Mouse (Mus musculus): ENCODE measurements around the gene Plekhg2. TPM values are rescaled to one million over a fixed set of nuclear protein-coding genes. Genes with fewer than 3 reads are reported as not detected.

Gene Plekhg2
- total and polyA plus RNA-seq, 3 experiments: 10.4 to 16.3 (median 14.3) TPM

DNA sequence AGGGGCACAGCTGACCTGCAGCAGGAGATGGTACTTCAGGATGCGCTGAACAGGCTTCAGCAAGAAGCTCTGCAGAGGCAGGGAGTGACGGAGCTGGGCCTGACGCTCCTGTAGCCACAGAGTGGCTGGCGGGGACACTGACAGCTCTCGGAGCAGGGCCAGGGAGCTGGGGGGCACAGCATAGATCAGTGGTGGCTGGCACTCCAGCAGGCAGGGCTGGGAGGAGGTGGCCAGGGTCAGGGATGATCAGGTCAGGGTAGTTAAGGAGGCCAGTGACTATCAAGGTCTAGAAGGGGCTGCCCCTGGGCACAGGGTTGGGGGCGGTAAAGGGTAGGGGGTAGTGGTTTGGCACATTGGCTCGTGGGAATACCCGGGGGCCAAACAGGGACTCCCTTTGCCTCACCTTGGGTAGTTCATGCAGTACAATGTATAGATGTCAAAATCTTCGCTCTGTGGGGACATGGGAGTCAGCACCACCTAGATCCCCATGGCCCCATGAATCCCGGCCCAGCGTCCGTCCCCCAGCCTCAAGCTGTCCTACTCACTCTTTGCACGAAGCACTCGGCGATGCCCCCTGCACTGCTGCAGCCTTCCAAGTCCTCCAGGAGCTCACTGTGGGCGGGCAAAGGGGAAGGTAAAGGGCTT is 4.0 kb downstream of the Plekhg2 start:
- H3K27me3 ChIP-seq (ENCODE audit: control insufficient read depth, insufficient read depth, low read length): no peaks in the 10 kb centered on the region
- no peak overlapping the region for H3K27ac ChIP-seq
- no peaks in the 10 kb centered on the region for H3K36me3 ChIP-seq (ENCODE audit: control insufficient read depth, insufficient read depth, low read length)
- no peak overlapping the region for H3K4me3 ChIP-seq
- intact Hi-C loops (cut with DNase I): no loop called here
- no peaks in the 10 kb centered on the region; the same call in none of the 2 replicates for H3K79me2 ChIP-seq (replicated peaks; ENCODE audit: control insufficient read depth, insufficient read depth, low read length)
- H3K9ac ChIP-seq (ENCODE audit: low read depth, low read length): no peak overlapping the region
- no peak for DNase-seq
- TF ChIP-seq CTCF (IDR thresholded peaks at IDR 0.05) (no peak), EP300 (IDR thresholded peaks at IDR 0.05; ENCODE audit: insufficient read depth, low read depth, low read length) (no peak), POLR2A (IDR thresholded peaks at IDR 0.05; ENCODE audit: insufficient read depth, low read depth, low read length) (no peak)
- WGBS: 86% methylated on average over 16 of the region's 16 CpGs
- peaks cover 9% of the 10 kb centered on the region for H3K4me1 ChIP-seq (ENCODE audit: control insufficient read depth, insufficient read depth, low read length)

DNA sequence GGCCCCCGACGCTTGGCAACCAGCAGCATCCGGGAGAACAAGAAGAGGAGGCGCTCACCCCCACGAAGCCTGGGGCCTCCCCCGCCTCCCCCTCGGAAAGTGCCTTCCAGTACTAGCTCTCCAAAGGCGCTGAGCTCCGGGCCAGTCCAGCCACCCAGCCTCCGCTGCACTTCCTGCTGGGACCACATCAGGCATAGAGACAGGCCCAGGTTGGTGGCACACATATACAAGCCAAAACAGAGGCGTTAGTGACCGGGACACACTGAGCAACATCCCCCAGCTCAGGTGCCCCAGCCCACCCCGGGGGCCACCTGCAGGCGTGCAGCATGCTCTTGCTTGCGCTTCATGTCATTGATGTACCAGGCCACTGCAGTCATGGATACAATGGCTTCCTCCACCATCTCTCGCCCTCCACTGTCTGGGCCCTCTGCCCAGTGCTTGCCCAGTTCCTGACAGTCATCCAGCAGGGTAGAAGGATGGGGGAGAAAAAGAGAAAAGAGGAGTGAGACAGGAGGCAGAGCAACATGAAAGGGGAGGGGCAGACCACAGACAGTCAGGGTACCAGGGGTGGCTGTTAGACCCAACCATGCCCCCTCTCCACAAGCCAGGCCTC is 4.6 kb downstream of the Plekhg2 start:
- H3K9ac ChIP-seq (ENCODE audit: low read depth, low read length): no peak overlapping the region
- no peak overlapping the region for H3K4me3 ChIP-seq
- 80% methylated on average over 16 of the region's 16 CpGs for WGBS
- TF ChIP-seq EP300 (IDR thresholded peaks at IDR 0.05; ENCODE audit: insufficient read depth, low read depth, low read length) (no peak), CTCF (IDR thresholded peaks at IDR 0.05) (no peak), POLR2A (IDR thresholded peaks at IDR 0.05; ENCODE audit: insufficient read depth, low read depth, low read length) (no peak)
- intact Hi-C loops (cut with DNase I): no loop called here
- H3K27me3 ChIP-seq (ENCODE audit: control insufficient read depth, insufficient read depth, low read length): no peaks in the 10 kb centered on the region
- DNase-seq: no peak
- H3K27ac ChIP-seq: no peak overlapping the region
- no peaks in the 10 kb centered on the region for H3K36me3 ChIP-seq (ENCODE audit: control insufficient read depth, insufficient read depth, low read length)
- H3K4me1 ChIP-seq (ENCODE audit: control insufficient read depth, insufficient read depth, low read length): peaks cover 9% of the 10 kb centered on the region
- H3K79me2 ChIP-seq (replicated peaks; ENCODE audit: control insufficient read depth, insufficient read depth, low read length): no peaks in the 10 kb centered on the region; the same call in none of the 2 replicates

DNA sequence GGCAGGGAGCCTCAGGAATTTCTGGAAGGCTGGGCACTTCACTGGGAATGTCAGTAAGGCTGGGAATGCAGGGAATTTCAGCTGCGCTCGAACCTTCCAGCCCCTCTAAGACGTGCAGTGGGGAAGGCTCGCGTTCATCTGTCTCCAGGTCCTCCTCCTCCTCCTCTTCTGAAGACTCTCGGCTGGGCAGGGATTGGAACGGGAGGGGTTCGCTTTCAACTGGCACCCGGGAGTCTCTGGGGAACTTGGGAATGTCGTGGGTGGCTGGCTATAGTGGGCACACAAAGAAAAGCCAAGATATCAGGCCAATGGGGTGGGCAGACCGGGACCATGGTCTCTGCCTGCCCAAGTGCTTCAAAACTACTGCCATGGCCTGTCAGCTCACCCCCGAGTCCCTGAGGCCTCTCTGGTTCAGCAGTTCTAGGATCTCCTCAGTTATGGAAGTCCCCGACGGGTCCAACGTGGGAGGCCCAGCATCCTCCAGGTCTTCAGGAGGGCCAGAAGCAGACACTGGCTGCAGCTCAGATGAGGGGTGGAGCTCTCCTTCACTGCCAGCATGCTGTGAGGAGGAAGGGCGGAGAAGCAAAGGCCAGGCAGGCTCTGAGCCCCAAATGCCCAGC is 9.8 kb downstream of the Plekhg2 start:
- Histone ChIP-seq H3K4me3 (no peak overlapping the region), H3K9ac (ENCODE audit: low read depth, low read length) (no peak overlapping the region), H3K79me2 (replicated peaks; ENCODE audit: control insufficient read depth, insufficient read depth, low read length) (no peaks in the 10 kb centered on the region), H3K4me1 (ENCODE audit: control insufficient read depth, insufficient read depth, low read length) (peaks cover 2% of the 10 kb centered on the region), H3K36me3 (ENCODE audit: control insufficient read depth, insufficient read depth, low read length) (no peaks in the 10 kb centered on the region), H3K27me3 (ENCODE audit: control insufficient read depth, insufficient read depth, low read length) (no peaks in the 10 kb centered on the region), H3K27ac (no peak overlapping the region)
- TF ChIP-seq CTCF (IDR thresholded peaks at IDR 0.05) (no peak), EP300 (IDR thresholded peaks at IDR 0.05; ENCODE audit: insufficient read depth, low read depth, low read length) (no peak), POLR2A (IDR thresholded peaks at IDR 0.05; ENCODE audit: insufficient read depth, low read depth, low read length) (no peak)
- DNase-seq: no peak
- intact Hi-C loops (cut with DNase I): no loop called here
- 59% methylated on average over 16 of the region's 16 CpGs for WGBS

DNA sequence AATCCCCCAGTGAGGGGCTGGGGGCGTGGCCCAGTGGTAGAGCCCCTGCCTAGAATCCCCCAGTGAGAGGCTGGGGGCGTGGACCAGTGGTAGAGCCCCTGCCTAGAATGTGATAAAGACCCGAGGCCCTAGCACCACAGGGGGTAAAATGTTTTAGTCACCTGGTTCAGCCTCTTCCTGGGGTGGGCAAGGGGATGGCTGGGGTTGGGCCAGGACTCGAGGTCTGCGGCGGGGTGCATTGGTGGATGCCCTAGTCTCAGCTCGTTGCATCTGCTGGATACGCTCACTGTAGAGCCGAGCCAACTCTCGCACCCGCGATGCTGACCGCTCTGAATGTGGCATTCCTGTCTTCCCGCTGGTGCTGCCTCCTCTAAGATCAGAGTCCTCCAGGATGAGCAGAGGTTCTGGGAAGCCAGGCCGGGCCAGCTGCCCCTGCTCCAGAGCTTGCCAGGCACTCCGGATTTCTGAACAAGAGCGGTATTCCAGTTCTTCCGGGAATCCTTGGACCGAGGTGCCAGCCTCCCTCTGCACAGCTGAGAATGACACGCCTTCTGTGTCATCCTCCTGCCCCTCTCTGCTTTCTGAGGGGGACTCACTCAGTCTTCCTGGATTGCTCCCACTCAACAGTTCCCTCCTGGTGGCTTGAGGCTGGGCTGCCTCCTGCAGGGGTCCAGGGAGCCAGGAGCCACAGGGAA is 10.6 kb downstream of the Plekhg2 start:
- TF ChIP-seq CTCF (IDR thresholded peaks at IDR 0.05) (no peak), POLR2A (IDR thresholded peaks at IDR 0.05; ENCODE audit: insufficient read depth, low read depth, low read length) (no peak), EP300 (IDR thresholded peaks at IDR 0.05; ENCODE audit: insufficient read depth, low read depth, low read length) (no peak)
- intact Hi-C loops (cut with DNase I): no loop called here
- 87% methylated on average over 20 of the region's 20 CpGs for WGBS
- peak in 1 of 2 experiments; percentile 18 for DNase-seq
- no peak overlapping the region for H3K27ac ChIP-seq
- H3K9ac ChIP-seq (ENCODE audit: low read depth, low read length): no peak overlapping the region
- H3K36me3 ChIP-seq (ENCODE audit: control insufficient read depth, insufficient read depth, low read length): no peaks in the 10 kb centered on the region
- no peak overlapping the region for H3K4me3 ChIP-seq
- peaks cover 5% of the 10 kb centered on the region for H3K4me1 ChIP-seq (ENCODE audit: control insufficient read depth, insufficient read depth, low read length)
- H3K27me3 ChIP-seq (ENCODE audit: control insufficient read depth, insufficient read depth, low read length): no peaks in the 10 kb centered on the region
- H3K79me2 ChIP-seq (replicated peaks; ENCODE audit: control insufficient read depth, insufficient read depth, low read length): no peaks in the 10 kb centered on the region

DNA sequence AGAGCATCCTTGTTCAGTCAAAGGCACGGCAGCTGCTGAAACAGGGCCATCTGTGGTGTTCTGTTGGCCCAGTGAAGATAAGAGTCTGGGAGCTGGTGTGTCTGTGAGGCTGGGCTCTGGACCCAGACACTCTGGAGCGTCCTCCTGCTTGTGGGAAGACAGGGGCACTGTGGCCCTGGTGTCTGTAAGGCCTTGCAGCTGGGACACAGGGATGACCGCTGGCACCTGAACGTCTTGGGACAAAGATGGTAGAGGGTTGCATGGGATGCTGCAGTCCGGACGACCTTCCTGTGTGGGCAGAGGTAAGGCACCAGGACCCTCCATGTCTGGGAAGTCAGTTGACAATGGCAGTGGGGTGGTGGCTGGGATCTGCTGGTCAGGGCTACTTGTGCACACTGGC is 12.1 kb downstream of the Plekhg2 start:
- Histone ChIP-seq H3K27me3 (ENCODE audit: control insufficient read depth, insufficient read depth, low read length) (no peaks in the 10 kb centered on the region), H3K4me3 (no peak overlapping the region), H3K36me3 (ENCODE audit: control insufficient read depth, insufficient read depth, low read length) (no peaks in the 10 kb centered on the region), H3K4me1 (ENCODE audit: control insufficient read depth, insufficient read depth, low read length) (peaks cover 8% of the 10 kb centered on the region), H3K27ac (no peak overlapping the region), H3K79me2 (replicated peaks; ENCODE audit: control insufficient read depth, insufficient read depth, low read length) (no peaks in the 10 kb centered on the region), H3K9ac (ENCODE audit: low read depth, low read length) (no peak overlapping the region)
- peak in 1 of 2 experiments; percentile 21 for DNase-seq
- TF ChIP-seq CTCF (IDR thresholded peaks at IDR 0.05) (no peak), POLR2A (IDR thresholded peaks at IDR 0.05; ENCODE audit: insufficient read depth, low read depth, low read length) (no peak), EP300 (IDR thresholded peaks at IDR 0.05; ENCODE audit: insufficient read depth, low read depth, low read length) (no peak)
- intact Hi-C loops (cut with DNase I): no loop called here
- WGBS: 80% methylated on average over 6 of the region's 6 CpGs
